Mouse (Mus musculus) E14TG2a.4 (cell line): ENCODE results near the gene Alas2.

Experiments
- H3K27me3 ChIP-seq: 2 replicates; pipeline ENCODE4 v1.6.1; 2014; ENCODE audit warnings: low read length, control low read depth; ENCODE audit not compliant: insufficient read depth
- H3K36me3 ChIP-seq: 2 replicates; pipeline ENCODE4 v1.6.1; 2014; ENCODE audit warnings: low read length, control low read depth; ENCODE audit not compliant: insufficient read depth
- H3K4me1 ChIP-seq: replicated peaks from 2 replicates; pipeline ENCODE4 v1.6.1; 2014; ENCODE audit warnings: low read depth, low read length, control low read depth
- H3K4me3 ChIP-seq: replicated peaks from 2 replicates; pipeline ENCODE4 v1.5.1; 2014; ENCODE audit warnings: mild to moderate bottlenecking, low read length
- H3K9me3 ChIP-seq: 2 replicates; pipeline ENCODE4 v1.6.1; 2014; ENCODE audit warnings: low read length, control low read depth
- CTCF ChIP-seq: conservative IDR thresholded peaks from 2 replicates; pipeline ENCODE4 v1.5.1; 2014; ENCODE audit warnings: low read length
- NANOG ChIP-seq: IDR thresholded peaks from 2 replicates; pipeline ENCODE4 v1.6.1; 2014; ENCODE audit warnings: borderline replicate concordance, low read length, mixed read lengths
- POU5F1 ChIP-seq: IDR thresholded peaks from 2 replicates; pipeline ENCODE4 v1.6.1; 2014; ENCODE audit warnings: low read length, borderline replicate concordance

Gene Alas2

GRCm38 (mm10) chrX:150549639-150550038 is 2.5 kb downstream of the Alas2 start:
- Histone ChIP-seq H3K27me3 (no peaks in the 10 kb centered on the region), H3K4me3 (no peak overlapping the region), H3K36me3 (peaks cover 14% of the 10 kb centered on the region), H3K9me3 (no peaks in the 10 kb centered on the region), H3K4me1 (no peaks in the 10 kb centered on the region)
- no peak for TF ChIP-seq NANOG
- no peak for TF ChIP-seq CTCF
- TF ChIP-seq POU5F1: no peak

- Histone ChIP-seq H3K27me3 (no peaks in the 10 kb centered on the region), H3K4me1 (no peaks in the 10 kb centered on the region), H3K4me3 (no peak overlapping the region), H3K36me3 (peaks cover 14% of the 10 kb centered on the region), H3K9me3 (no peaks in the 10 kb centered on the region)
- TF ChIP-seq CTCF (no peak), POU5F1 (no peak), NANOG (no peak)
Measured at GRCm38 (mm10) chrX:150551986-150552385, 4.8 kb downstream of the Alas2 start.

- TF ChIP-seq NANOG (no peak), POU5F1 (no peak), CTCF (no peak)
- Histone ChIP-seq H3K27me3 (no peaks in the 10 kb centered on the region), H3K36me3 (peaks cover 14% of the 10 kb centered on the region), H3K4me3 (no peak overlapping the region), H3K9me3 (no peaks in the 10 kb centered on the region), H3K4me1 (no peaks in the 10 kb centered on the region)
Measured at GRCm38 (mm10) chrX:150554032-150554431, 6.9 kb downstream of the Alas2 start.

- H3K4me3 ChIP-seq: no peak overlapping the region
- H3K9me3 ChIP-seq: no peaks in the 10 kb centered on the region
- H3K4me1 ChIP-seq: no peaks in the 10 kb centered on the region
- TF ChIP-seq POU5F1 (no peak), CTCF (no peak), NANOG (no peak)
- no peaks in the 10 kb centered on the region for H3K27me3 ChIP-seq
- H3K36me3 ChIP-seq: peaks cover 13% of the 10 kb centered on the region
Measured at GRCm38 (mm10) chrX:150564644-150565357, 17.6 kb downstream of the Alas2 start.

- Histone ChIP-seq H3K4me3 (no peak overlapping the region), H3K27me3 (no peaks in the 10 kb centered on the region), H3K36me3 (peaks cover 46% of the 10 kb centered on the region), H3K9me3 (no peaks in the 10 kb centered on the region), H3K4me1 (peaks cover 2% of the 10 kb centered on the region; the same call in 1 of the 2 replicates)
- TF ChIP-seq CTCF: no peak
- no peak for TF ChIP-seq POU5F1
- TF ChIP-seq NANOG: no peak
Measured at GRCm38 (mm10) chrX:150581921-150582320, 34.7 kb downstream of the Alas2 start.

GRCm38 (mm10) chrX:150585116-150585515 is 37.9 kb downstream of the Alas2 start:
- H3K9me3 ChIP-seq: no peaks in the 10 kb centered on the region
- H3K4me1 ChIP-seq: peaks cover 16% of the 10 kb centered on the region
- H3K27me3 ChIP-seq: no peaks in the 10 kb centered on the region
- no peak overlapping the region for H3K4me3 ChIP-seq
- no peak for TF ChIP-seq CTCF
- TF ChIP-seq NANOG: no peak
- TF ChIP-seq POU5F1: no peak
- peaks cover 42% of the 10 kb centered on the region for H3K36me3 ChIP-seq

- TF ChIP-seq POU5F1 (no peak), CTCF (peak; percentile 44), NANOG (no peak)
- H3K9me3 ChIP-seq: no peaks in the 10 kb centered on the region
- peak within 1 kb of the TSS; percentile 79 for H3K4me3 ChIP-seq
- no peaks in the 10 kb centered on the region for H3K27me3 ChIP-seq
- H3K4me1 ChIP-seq: peaks cover 16% of the 10 kb centered on the region
- H3K36me3 ChIP-seq: peaks cover 26% of the 10 kb centered on the region
Measured at GRCm38 (mm10) chrX:150588023-150588764, 41.0 kb downstream of the Alas2 start, which contains the start of gene Pfkfb1. Gene Pfkfb1 (plus strand): TSS chrX:150588229.

- peaks cover 16% of the 10 kb centered on the region for H3K4me1 ChIP-seq
- TF ChIP-seq NANOG (no peak), POU5F1 (no peak), CTCF (no peak)
Measured at GRCm38 (mm10) chrX:150589696-150590095, 42.5 kb downstream of the Alas2 start, which contains the start of gene Apex2. Gene Apex2 (minus strand): TSS chrX:150589868.

More at GRCm38 (mm10) chrX:150589696-150590095, 42.5 kb downstream of the Alas2 start, which contains the start of gene Apex2:
- Histone ChIP-seq H3K36me3 (peaks cover 13% of the 10 kb centered on the region), H3K27me3 (no peaks in the 10 kb centered on the region), H3K4me3 (peak within 1 kb of the TSS; percentile 79), H3K9me3 (no peaks in the 10 kb centered on the region)
